Mouse (Mus musculus): ENCODE measurements around the gene Tanc2. TPM values are rescaled to one million over a fixed set of nuclear protein-coding genes. Genes with fewer than 3 reads are reported as not detected.

Tanc2 gene
- total and polyA plus RNA-seq, 2 experiments from 2014 or later, result 5.2 to 25.0 TPM

DNA sequence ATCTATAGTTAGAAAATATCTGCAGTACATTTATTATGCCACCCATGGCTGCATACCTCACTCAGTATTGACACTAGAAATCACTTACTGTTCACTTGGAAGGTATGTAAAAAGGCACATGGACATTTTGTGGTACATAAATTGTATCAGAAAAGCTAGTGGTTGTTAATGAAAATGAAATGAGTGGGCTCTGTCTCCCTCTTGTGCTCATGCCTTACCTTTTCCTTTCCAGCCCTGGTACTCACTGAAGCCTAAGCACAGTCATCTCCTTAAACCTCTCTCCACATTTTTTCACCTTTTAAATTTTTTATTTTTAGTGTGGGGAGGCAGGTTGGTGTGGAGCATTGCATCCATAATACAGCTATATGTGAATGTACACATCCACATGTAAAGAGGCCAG, 268.3 kb downstream of the Tanc2 start:
- H3K27ac ChIP-seq (ENCODE audit: low read depth), result no peak overlapping the region
- TF ChIP-seq CTCF (IDR thresholded peaks at IDR 0.05; ENCODE audit: low read depth) (peak; percentile 53), EP300 (IDR thresholded peaks at IDR 0.05; ENCODE audit: low read depth) (no peak)
- no peak overlapping the region for H3K4me3 ChIP-seq (ENCODE audit: low read depth, low read length)
- ATAC-seq (ENCODE audit: insufficient read depth, low read depth) (no peak), DNase-seq (ENCODE audit: low spot score) (no peak)
- H3K9ac ChIP-seq (replicated peaks; ENCODE audit: low read depth, low read length), result no peak overlapping the region
- H3K36me3 ChIP-seq (replicated peaks; ENCODE audit: control insufficient read depth, insufficient read depth, low read length), result peaks cover 5% of the 10 kb centered on the region; the same call in 1 of the 2 replicates
- no peaks in the 10 kb centered on the region for H3K27me3 ChIP-seq (ENCODE audit: control insufficient read depth, insufficient read depth, low read length)
- no peak overlapping the region for H3K4me2 ChIP-seq (ENCODE audit: low read depth, low read length)
- no peaks in the 10 kb centered on the region for H3K9me3 ChIP-seq (replicated peaks; ENCODE audit: control insufficient read depth, low read length)
- no peaks in the 10 kb centered on the region for H3K4me1 ChIP-seq (ENCODE audit: control insufficient read depth, insufficient read depth)

DNA sequence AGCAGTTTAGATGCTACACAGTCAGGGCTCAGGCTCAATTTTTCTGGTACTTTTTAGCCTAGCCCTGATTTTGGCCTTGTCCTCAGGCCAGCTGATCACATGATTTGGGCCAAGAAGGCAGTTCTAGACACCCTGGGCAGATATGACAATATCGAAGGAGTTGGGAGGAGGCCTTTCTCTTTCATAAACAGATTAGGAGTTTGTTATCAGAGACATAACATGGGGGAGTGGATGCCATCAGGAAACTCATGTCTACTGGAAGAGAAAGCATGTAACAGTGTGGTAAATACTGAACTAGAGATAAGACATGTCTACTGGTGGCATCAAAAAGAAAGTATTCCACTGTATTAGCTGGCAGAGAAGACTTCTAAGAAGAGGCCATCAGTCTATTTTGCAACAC, 295.8 kb downstream of the Tanc2 start:
- Histone ChIP-seq H3K27me3 (ENCODE audit: control insufficient read depth, insufficient read depth, low read length) (no peaks in the 10 kb centered on the region), H3K36me3 (replicated peaks; ENCODE audit: control insufficient read depth, insufficient read depth, low read length) (no peaks in the 10 kb centered on the region), H3K27ac (ENCODE audit: low read depth) (no peak overlapping the region), H3K9ac (replicated peaks; ENCODE audit: low read depth, low read length) (no peak overlapping the region), H3K4me2 (ENCODE audit: low read depth, low read length) (no peak overlapping the region), H3K4me1 (ENCODE audit: control insufficient read depth, insufficient read depth) (peaks cover 5% of the 10 kb centered on the region), H3K9me3 (replicated peaks; ENCODE audit: control insufficient read depth, low read length) (no peaks in the 10 kb centered on the region), H3K4me3 (ENCODE audit: low read depth, low read length) (no peak overlapping the region)
- ATAC-seq (ENCODE audit: insufficient read depth, low read depth) (no peak), DNase-seq (ENCODE audit: low spot score) (no peak)
- TF ChIP-seq EP300 (IDR thresholded peaks at IDR 0.05; ENCODE audit: low read depth) (no peak), CTCF (IDR thresholded peaks at IDR 0.05; ENCODE audit: low read depth) (no peak)
- WGBS, result 43% methylated on average over 1 of the region's 1 CpGs

- H3K27ac ChIP-seq (ENCODE audit: low read depth), result peak overlapping the region; percentile 74
- H3K4me2 ChIP-seq (ENCODE audit: low read depth, low read length), result no peak overlapping the region
- peak; percentile 87 for TF ChIP-seq EP300 (IDR thresholded peaks at IDR 0.05; ENCODE audit: low read depth)
- TF ChIP-seq CTCF (IDR thresholded peaks at IDR 0.05; ENCODE audit: low read depth), result no peak
- H3K9me3 ChIP-seq (replicated peaks; ENCODE audit: control insufficient read depth, low read length), result no peaks in the 10 kb centered on the region
- no peak overlapping the region for H3K4me3 ChIP-seq (ENCODE audit: low read depth, low read length)
- no peaks in the 10 kb centered on the region for H3K27me3 ChIP-seq (ENCODE audit: control insufficient read depth, insufficient read depth, low read length)
- WGBS, result 32% methylated on average over 1 of the region's 1 CpGs
- DNase-seq (ENCODE audit: low spot score) (peak; percentile 88), ATAC-seq (ENCODE audit: insufficient read depth, low read depth) (peak; percentile 98)
- no peaks in the 10 kb centered on the region for H3K36me3 ChIP-seq (replicated peaks; ENCODE audit: control insufficient read depth, insufficient read depth, low read length)
- no peak overlapping the region for H3K9ac ChIP-seq (replicated peaks; ENCODE audit: low read depth, low read length)
- peaks cover 5% of the 10 kb centered on the region for H3K4me1 ChIP-seq (ENCODE audit: control insufficient read depth, insufficient read depth)
Observed at GRCm38 (mm10) chr11:105887281-105887680, 297.5 kb downstream of the Tanc2 start.

DNA sequence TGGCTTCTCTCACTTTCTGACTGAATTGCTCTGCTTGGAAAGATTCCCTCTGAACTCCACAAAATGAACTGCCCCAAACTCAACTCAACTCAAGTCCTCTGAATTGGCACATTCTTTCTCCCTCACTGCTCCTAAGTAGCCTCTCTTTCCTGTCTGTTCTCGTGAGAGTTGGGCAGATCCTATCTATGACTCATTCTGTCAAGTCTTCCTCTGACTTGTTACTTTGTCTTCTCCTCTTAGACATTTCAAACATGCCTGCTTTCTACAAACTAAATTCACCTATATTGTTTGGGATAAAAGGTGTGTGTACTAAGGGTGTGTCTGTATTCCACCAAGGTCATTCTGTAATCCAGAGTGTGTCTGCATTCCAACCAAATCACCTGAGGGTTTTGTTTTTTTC, 309.4 kb downstream of the Tanc2 start:
- WGBS, result 32% methylated on average over 1 of the region's 1 CpGs
- Histone ChIP-seq H3K27ac (ENCODE audit: low read depth) (no peak overlapping the region), H3K9me3 (replicated peaks; ENCODE audit: control insufficient read depth, low read length) (no peaks in the 10 kb centered on the region), H3K36me3 (replicated peaks; ENCODE audit: control insufficient read depth, insufficient read depth, low read length) (peaks cover 22% of the 10 kb centered on the region), H3K9ac (replicated peaks; ENCODE audit: low read depth, low read length) (no peak overlapping the region), H3K4me3 (ENCODE audit: low read depth, low read length) (no peak overlapping the region), H3K4me2 (ENCODE audit: low read depth, low read length) (no peak overlapping the region), H3K4me1 (ENCODE audit: control insufficient read depth, insufficient read depth) (no peaks in the 10 kb centered on the region), H3K27me3 (ENCODE audit: control insufficient read depth, insufficient read depth, low read length) (no peaks in the 10 kb centered on the region)
- no peak for DNase-seq (ENCODE audit: low spot score)
- no peak for ATAC-seq (ENCODE audit: insufficient read depth, low read depth)
- TF ChIP-seq CTCF (IDR thresholded peaks at IDR 0.05; ENCODE audit: low read depth), result no peak
- no peak for TF ChIP-seq EP300 (IDR thresholded peaks at IDR 0.05; ENCODE audit: low read depth)

- Histone ChIP-seq H3K9ac (replicated peaks; ENCODE audit: low read depth, low read length) (no peak overlapping the region), H3K27me3 (ENCODE audit: control insufficient read depth, insufficient read depth, low read length) (no peaks in the 10 kb centered on the region), H3K27ac (ENCODE audit: low read depth) (peak overlapping the region; percentile 69), H3K9me3 (replicated peaks; ENCODE audit: control insufficient read depth, low read length) (no peaks in the 10 kb centered on the region), H3K4me3 (ENCODE audit: low read depth, low read length) (no peak overlapping the region), H3K4me1 (ENCODE audit: control insufficient read depth, insufficient read depth) (0 out of 2 replicates have a peak, but pooled peaks cover 6% of the 10 kb centered on the region), H3K36me3 (replicated peaks; ENCODE audit: control insufficient read depth, insufficient read depth, low read length) (peaks cover 15% of the 10 kb centered on the region), H3K4me2 (ENCODE audit: low read depth, low read length) (no peak overlapping the region)
- peak; percentile 49 for DNase-seq (ENCODE audit: low spot score)
- WGBS, result 46% methylated on average over 2 of the region's 2 CpGs
- TF ChIP-seq EP300 (IDR thresholded peaks at IDR 0.05; ENCODE audit: low read depth), result no peak
- no peak for TF ChIP-seq CTCF (IDR thresholded peaks at IDR 0.05; ENCODE audit: low read depth)
- ATAC-seq (ENCODE audit: insufficient read depth, low read depth), result peak; percentile 74
Observed at GRCm38 (mm10) chr11:105901501-105901900, 311.7 kb downstream of the Tanc2 start.

GRCm38 (mm10) chr11:105902956-105903355, 313.2 kb downstream of the Tanc2 start:
- WGBS, result 84% methylated on average over 1 of the region's 1 CpGs
- DNase-seq (ENCODE audit: low spot score), result no peak
- peaks cover 10% of the 10 kb centered on the region; the same call in 1 of the 2 replicates for H3K36me3 ChIP-seq (replicated peaks; ENCODE audit: control insufficient read depth, insufficient read depth, low read length)

More at GRCm38 (mm10) chr11:105902956-105903355, 313.2 kb downstream of the Tanc2 start:
- H3K9me3 ChIP-seq (replicated peaks; ENCODE audit: control insufficient read depth, low read length), result no peaks in the 10 kb centered on the region
- H3K4me1 ChIP-seq (ENCODE audit: control insufficient read depth, insufficient read depth), result 0 out of 2 replicates have a peak, but pooled peaks cover 6% of the 10 kb centered on the region
- no peak overlapping the region for H3K9ac ChIP-seq (replicated peaks; ENCODE audit: low read depth, low read length)
- TF ChIP-seq EP300 (IDR thresholded peaks at IDR 0.05; ENCODE audit: low read depth), result no peak
- no peak for TF ChIP-seq CTCF (IDR thresholded peaks at IDR 0.05; ENCODE audit: low read depth)
- H3K4me2 ChIP-seq (ENCODE audit: low read depth, low read length), result no peak overlapping the region
- H3K4me3 ChIP-seq (ENCODE audit: low read depth, low read length), result no peak overlapping the region
- H3K27ac ChIP-seq (ENCODE audit: low read depth), result no peak overlapping the region
- no peaks in the 10 kb centered on the region for H3K27me3 ChIP-seq (ENCODE audit: control insufficient read depth, insufficient read depth, low read length)
- no peak for ATAC-seq (ENCODE audit: insufficient read depth, low read depth)

All from heart, postnatal 0 days (tissue).